Mouse (Mus musculus): ENCODE data around the gene Zmynd15.

GRCm38 (mm10) chr11:70443964-70444363 lies 15.3 kb upstream of the Zmynd15 start:
- TF ChIP-seq CTCF (conservative IDR thresholded peaks at IDR 0.05; ENCODE audit: insufficient read depth, insufficient read length, low read depth, low read length) (no peak), POLR2A (IDR thresholded peaks at IDR 0.05; ENCODE audit: low read depth, low read length) (no peak)

All from kidney, adult 2 months (tissue).